ENCODE assay signal across 16 mouse cellular contexts in the genomic region with DNA sequence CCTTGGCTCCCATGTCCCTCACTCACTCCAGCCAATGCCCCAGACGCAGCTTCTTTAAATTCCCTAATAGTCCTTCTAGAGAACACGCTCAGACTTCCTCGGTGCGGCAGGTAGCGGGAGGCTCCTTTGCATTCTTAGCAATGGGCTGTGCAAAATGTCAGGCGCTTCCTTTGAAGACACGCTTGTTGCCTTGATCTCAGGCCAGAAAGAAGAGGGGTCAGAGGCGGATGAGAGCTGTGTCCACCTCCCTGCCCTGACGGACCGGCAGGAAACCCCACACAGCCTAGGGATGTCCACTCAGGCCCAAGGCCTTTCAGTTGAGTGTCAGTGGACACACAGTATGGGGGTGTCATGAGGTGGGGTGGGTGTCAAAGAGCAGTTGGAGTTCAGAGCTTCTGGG. TPM values are rescaled to one million over a fixed set of nuclear protein-coding genes. Genes with fewer than 3 reads are reported as not detected.
"Had no signal": no experiment of that assay in that cellular context is flagged by ENCODE, and none has a peak within 500 bp of the region (broad histone marks: within the 10 kb centered on the region; RNA-seq: fewer than 3 reads in every experiment).

No protein-coding gene starts in this region.

- DNase-seq: kidney, postnatal 14 days; right cerebral cortex, postnatal 14 days; thymus, postnatal 4 days had no signal

- H3K36me3 ChIP-seq: limb, embryonic 10.5 days; liver, embryonic 15.5 days; midbrain, embryonic 13.5 days; stomach, embryonic 15.5 days had no signal

- H3K4me3 ChIP-seq: limb, embryonic 10.5 days; liver, embryonic 15.5 days; midbrain, embryonic 13.5 days; stomach, embryonic 15.5 days had no signal

- H3K9ac ChIP-seq: liver, embryonic 15.5 days; midbrain, embryonic 13.5 days; stomach, embryonic 15.5 days had no signal

- H3K27ac ChIP-seq: limb, embryonic 10.5 days; liver, embryonic 15.5 days; midbrain, embryonic 13.5 days had no signal

- H3K9me3 ChIP-seq: limb, embryonic 10.5 days; liver, embryonic 15.5 days; midbrain, embryonic 13.5 days; stomach, embryonic 15.5 days had no signal

- H3K27me3 ChIP-seq: stomach, embryonic 15.5 days had no signal

- ATAC-seq: midbrain, embryonic 13.5 days had no signal

- H3K4me2 ChIP-seq: liver, embryonic 11.5 days; liver, embryonic 15.5 days; midbrain, embryonic 13.5 days had no signal

RNA-seq across cellular contexts. Expression of gene Itga3, which starts 19.0 kb away (rescaled TPM):
- total RNA-seq: megakaryocyte progenitor cell, adult 5-6 weeks had no signal

RNA-seq across cellular contexts. Expression of gene Dlx3, which starts 24.3 kb away (rescaled TPM):
- total RNA-seq: layer of hippocampus, postnatal 14 days; left cerebral cortex, adult 18-20 months; left cerebral cortex, postnatal 10 days; megakaryocyte progenitor cell, adult 5-6 weeks had no signal
- polyA plus RNA-seq: midbrain, postnatal 0 days; neural tube, embryonic 14.5 days; spleen, adult 2 months had no signal

RNA-seq across cellular contexts. Expression of gene Dlx4, which starts 50.5 kb away (rescaled TPM):
- total RNA-seq: layer of hippocampus, postnatal 14 days; left cerebral cortex, postnatal 10 days; megakaryocyte progenitor cell, adult 5-6 weeks had no signal
- polyA plus RNA-seq: large intestine, adult 2 months; midbrain, embryonic 13.5 days; neural tube, embryonic 14.5 days; spleen, adult 2 months had no signal
